Mouse (Mus musculus) c-Kit-positive CD71-negative TER-119-negative erythroid progenitor cells, embryonic 14.5 days (primary cell): ENCODE results near the gene Map2k4.

ENCODE experiments used
- DNase-seq: peaks from one replicate; pipeline ENCODE4 v3.0.0-alpha.2; 2013; ENCODE audit warnings: low read depth

Gene Map2k4

GRCm38 (mm10) chr11:65706176-65706575 lies 81.9 kb downstream of the Map2k4 start:
- DNase-seq: no peak

- DNase-seq: no peak
These were observed 83.2 kb downstream of the Map2k4 start for GRCm38 (mm10) chr11:65704861-65705260.

- DNase-seq: peak; percentile 17
These were observed 109.2 kb downstream of the Map2k4 start for GRCm38 (mm10) chr11:65678824-65679402.

GRCm38 (mm10) chr11:65667348-65667969 lies 120.6 kb downstream of the Map2k4 start:
- no peak for DNase-seq

- no peak for DNase-seq
These were observed 123.2 kb downstream of the Map2k4 start for GRCm38 (mm10) chr11:65664903-65665302.

GRCm38 (mm10) chr11:65661790-65662522 lies 126.1 kb downstream of the Map2k4 start:
- no peak for DNase-seq

- no peak for DNase-seq
These were observed 134.2 kb downstream of the Map2k4 start for GRCm38 (mm10) chr11:65653932-65654331.

- DNase-seq: no peak
These were observed 136.7 kb downstream of the Map2k4 start for GRCm38 (mm10) chr11:65651426-65651825.

GRCm38 (mm10) chr11:65649956-65650715 lies 138.0 kb downstream of the Map2k4 start:
- peak; percentile 19 for DNase-seq

- no peak for DNase-seq
These were observed 138.6 kb downstream of the Map2k4 start for GRCm38 (mm10) chr11:65649469-65649868.

- DNase-seq: no peak
These were observed 141.8 kb downstream of the Map2k4 start for GRCm38 (mm10) chr11:65646314-65646713.

GRCm38 (mm10) chr11:65644539-65644938 lies 143.6 kb downstream of the Map2k4 start:
- DNase-seq: no peak

GRCm38 (mm10) chr11:65640261-65640660 lies 147.8 kb downstream of the Map2k4 start:
- no peak for DNase-seq
